Mouse (Mus musculus) embryo, embryonic 10.5 days (tissue): ENCODE measurements around the gene Hic2.
A peak's percentile ranks its signal among the peaks of the same experiment; 100 is the strongest.
"Not testable (repeated sequence)": the region's sequence is repeated elsewhere in the genome, so short reads cannot be mapped to it uniquely, and the experiment has no call there.

Experiments used
- DNase-seq: peaks from one replicate; pipeline ENCODE4 v3.0.0-alpha.2; 2015; ENCODE audit warnings: low spot score

The Hic2 gene

DNA sequence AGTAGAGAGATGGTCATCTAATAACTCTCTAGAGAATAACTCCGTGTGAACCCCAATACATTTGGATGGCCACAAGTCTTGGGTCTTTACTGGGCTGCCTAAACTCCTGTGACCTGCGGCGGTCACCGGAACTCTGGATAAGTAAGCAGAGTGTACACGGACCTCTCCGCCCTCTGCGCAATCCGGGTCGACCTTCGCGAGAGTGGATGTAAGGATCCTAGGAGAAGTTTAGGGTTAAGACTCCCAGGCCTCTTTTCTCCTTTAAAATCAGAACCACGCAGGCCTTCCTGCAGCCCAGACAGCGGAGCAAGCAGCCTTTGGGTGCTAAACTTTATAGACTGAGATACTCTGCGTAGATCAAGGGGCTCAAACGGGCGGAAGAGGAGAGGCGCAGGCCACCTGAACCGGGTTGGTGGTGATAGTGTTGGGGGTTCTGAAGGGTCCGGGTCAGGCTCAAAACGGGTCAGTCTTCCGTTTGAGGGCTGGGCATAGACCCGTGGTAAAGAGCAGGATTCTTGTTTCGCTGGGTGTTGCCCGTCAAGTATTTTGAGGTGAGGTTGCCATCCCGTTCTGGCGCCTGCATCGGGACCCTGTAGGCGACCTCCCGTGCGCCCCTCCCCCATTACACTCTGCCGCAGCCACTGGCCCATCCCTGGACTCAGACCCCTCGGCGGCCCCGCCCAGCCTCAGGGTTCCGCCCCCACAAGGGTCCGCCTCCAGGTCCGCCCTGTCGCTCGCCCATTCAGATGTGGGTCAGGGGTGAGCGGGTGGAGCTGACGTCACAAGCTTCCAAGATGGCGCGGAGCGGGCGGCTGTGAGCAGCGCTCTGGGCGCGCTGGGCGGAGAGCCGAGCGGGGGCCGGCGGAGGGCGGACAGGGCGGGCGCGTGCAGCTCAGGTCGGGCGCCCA is at the start of gene Hic2:
Hic2 (plus strand) TSS at position 779 of the 908 bp plus-strand sequence.
- DNase-seq, result peak; percentile 99

GRCm38 (mm10) chr16:17185475-17185874 is 47.9 kb upstream of the Hic2 start:
- DNase-seq, result no peak

DNA sequence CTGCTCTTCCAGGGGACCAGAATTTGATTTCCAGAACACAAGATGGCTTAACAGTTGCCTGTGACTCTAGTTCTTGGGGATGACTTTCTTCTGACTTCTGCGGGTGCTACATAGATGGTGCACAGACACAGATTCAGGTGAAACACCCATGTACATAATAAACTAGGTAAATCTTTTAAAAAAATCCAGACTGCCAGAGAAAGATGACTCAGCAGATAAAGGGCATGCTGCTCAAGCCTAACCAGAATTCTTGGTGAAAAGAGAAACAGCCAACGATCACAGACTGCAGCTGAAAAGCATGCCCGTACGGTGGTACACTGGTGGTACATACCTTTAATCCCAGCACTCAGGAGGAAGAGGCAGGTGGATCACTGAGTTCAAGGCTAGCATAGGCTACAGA is 39.5 kb upstream of the Hic2 start:
- no peak for DNase-seq

- peak; percentile 28 for DNase-seq
Observed at GRCm38 (mm10) chr16:17200121-17200952, 33.0 kb upstream of the Hic2 start.

DNA sequence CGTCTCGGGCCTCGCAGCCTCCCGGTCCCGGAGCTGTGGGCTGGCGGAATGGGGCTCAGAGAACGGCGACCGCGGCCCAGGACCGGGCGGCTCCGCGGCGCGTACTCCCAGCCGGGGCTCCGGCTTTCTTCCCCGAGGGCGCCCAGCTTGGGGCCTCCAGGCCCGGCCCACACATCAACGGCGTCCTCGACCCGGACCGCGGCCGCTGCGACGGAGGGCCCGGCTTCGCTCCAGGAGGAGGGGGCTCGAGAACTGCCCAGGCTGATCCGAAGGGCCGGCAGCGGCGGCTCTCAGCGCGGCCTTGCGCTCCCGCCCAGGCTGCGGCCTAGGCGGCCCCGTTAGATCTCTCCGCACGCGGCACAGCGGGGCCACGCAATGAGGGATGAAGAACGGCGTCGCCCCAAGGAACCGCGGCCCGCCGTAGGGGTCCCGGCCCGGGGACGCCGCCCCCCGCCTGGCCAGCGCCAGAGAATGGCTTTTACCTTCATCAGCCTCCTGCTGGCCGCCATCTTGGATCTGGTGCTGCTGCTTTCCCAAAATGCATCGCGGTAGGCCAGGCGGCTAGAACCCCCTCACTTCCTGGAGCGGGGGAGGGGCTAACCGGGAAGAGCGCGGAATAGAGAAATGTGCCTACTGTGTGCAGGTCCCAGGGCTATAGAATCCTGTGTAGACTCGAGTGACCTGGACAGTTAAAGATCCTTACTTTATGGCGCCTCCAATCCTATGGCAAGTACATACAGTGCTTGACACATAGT is 32.2 kb upstream of the Hic2 start:
- peak; percentile 89 for DNase-seq

GRCm38 (mm10) chr16:17201977-17202376 is 31.4 kb upstream of the Hic2 start:
- DNase-seq, result peak; percentile 38

DNA sequence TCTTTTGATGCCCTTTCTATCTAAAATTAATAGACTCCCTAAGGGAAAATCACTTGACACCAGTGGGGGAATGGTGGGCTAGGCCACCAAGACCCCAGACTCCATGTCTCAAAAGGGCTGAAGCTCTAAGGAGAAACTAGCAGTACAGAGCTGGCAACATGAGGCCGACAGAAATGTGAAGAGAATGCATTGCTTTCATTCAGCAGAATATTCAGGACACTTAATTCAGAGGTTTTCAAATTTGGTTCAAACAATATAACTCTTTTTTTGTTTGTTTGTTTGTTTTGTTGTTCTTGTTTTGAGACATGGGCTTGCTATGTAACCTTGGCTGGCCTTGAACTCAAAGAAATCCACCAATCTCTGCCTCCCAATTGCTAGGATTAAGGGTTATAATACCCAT is 30.8 kb upstream of the Hic2 start, which contains the start of gene Ube2l3:
Ube2l3 (minus strand) TSS at position 101 of the 400 bp plus-strand sequence.
- no peak for DNase-seq

- peak; percentile 73 for DNase-seq
Observed at GRCm38 (mm10) chr16:17204990-17205389, 28.4 kb upstream of the Hic2 start.

DNA sequence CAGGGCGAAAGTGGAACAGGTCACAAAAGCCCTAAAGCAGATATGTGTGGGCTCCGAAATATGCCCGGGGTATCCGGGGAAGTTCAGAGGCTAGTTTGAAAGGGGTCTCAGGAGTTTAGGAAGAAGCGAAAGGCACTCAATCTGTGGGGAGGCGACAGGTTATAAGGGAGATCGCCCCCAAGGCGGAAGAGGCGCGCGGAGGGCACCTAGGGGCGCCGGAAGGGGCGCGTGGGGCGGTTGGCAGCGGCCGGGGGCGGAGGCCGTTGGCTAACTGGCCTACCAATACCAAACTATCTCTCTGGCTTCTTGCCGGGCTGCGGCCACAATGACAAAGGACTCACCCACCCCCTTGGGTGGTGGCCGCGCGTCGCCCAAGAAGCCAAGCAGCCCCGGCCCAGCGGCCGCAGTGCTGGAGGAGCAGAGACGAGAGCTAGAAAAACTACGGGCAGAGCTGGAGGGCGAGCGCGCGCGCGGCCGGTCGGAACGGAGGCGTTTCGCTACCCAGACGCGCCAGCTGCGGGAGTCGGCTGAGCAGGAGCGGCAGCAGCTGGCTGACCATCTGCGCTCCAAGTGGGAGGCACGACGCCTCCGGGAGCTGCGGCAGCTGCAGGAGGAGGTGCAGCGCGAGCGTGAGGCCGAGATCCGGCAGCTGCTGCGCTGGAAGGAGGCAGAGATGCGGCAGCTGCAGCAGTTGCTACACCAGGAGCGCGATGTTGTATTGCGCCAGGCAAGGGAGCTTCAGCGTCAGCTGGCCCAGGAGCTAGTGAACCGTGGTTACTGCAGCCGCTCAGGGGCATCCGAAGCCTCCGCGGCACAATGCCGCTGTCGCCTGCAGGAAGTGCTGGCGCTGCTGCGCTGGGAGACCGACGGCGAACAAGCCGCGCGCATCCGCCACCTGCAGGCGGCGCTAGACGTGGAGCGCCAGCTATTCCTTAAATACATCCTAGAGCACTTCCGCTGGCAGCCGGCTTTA is 24.7 kb upstream of the Hic2 start, which contains the start of gene Rimbp3:
Rimbp3 (plus strand) TSS at position 215 of the 973 bp plus-strand sequence.
- peak; percentile 92 for DNase-seq

DNA sequence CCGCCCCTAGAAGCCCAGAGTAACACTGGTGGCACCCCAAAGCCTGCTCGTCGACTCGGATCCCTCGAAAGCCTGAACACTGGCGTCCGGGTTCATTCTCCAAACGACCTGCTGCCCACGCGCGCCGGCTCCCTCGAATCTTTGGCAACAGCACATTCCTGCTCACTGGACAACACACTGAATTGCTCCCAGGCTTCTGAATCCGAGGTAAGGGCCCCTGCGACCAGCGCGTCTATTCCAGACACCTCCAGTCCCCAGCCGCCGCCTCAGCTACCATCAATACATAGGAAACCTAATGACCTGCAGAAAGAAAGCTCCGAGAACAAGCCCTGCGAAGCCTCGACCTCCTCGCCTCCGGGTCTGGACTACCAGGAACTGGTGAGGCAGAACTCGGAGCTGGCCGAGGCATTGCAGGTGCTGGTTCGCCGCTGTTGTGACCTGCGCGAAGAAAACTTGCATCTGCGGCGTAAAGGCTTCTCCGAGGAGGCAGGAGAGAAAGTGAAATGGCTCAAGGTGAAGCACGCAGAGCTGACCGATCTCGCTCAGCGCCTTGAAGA is 23.9 kb upstream of the Hic2 start:
- DNase-seq, result no peak

GRCm38 (mm10) chr16:17209981-17210838 is 23.2 kb upstream of the Hic2 start:
- DNase-seq, result peak; percentile 95

DNA sequence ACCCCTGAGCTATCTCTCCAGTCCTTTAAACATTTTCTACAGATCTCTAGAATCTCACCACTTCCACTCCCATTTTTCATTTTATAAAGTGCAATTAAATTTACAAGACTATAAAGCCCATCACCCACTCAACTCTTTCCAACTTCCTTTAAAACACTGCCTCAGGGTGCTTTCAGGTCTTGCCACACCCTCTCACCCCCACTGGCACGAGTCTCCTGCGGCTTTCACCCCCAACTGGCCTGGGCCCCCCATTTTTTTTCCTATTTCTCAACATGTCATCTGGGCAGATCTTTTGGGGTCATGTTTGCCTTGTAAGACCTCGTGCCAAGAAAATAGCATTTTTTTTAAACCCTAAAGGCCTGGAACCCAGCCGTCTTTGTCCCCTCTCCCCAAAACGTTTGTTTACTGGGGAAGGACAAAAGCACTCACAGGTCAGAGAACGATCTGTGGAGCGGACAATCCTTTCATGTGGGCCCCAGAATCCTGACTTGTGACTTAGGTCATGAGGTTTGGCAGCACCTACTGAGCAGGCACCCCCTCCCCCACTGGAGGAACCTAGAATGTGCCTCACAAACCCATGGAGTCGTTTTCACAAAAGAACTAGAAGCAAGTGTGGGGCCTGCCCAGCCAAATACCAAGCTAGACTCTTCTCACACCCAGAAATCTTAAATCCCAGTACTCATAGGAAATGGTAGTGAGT is 16.3 kb upstream of the Hic2 start:
- DNase-seq, result no peak

DNA sequence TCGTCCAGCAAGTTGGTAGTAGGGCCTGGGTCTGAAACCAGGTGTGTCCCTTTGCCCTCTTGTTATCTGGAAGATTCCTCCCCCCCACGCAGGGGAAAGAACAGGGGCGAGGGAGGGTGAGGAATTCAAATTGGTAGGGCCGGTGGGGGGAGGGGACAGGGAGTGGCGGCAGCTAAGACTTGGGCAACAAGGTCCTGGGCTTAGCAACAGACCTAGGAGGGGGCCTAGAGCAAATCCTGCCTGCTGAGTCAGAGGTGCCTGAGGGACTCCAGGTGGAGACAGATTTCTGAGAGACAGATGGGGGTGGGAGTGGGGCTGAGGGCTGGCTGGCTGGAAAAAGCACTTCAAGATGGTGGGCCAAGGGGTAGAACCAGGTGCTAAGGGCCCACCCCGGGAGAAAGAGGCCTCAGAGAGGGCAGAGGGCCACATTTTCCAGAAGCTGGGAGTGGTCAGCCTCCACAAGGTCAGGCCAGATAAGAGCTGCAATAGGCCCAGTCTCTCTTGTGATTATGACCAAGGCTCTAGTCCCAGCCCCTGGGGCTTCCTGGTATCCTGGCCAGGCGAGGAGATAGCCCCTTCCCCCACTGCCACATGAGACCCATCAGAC is 13.1 kb upstream of the Hic2 start:
- no peak for DNase-seq

- peak; percentile 91 for DNase-seq
Observed at GRCm38 (mm10) chr16:17222197-17222596, 11.2 kb upstream of the Hic2 start.

GRCm38 (mm10) chr16:17225584-17225983 is 7.8 kb upstream of the Hic2 start:
- DNase-seq, result no peak

GRCm38 (mm10) chr16:17226496-17226895 is 6.9 kb upstream of the Hic2 start:
- no peak for DNase-seq

DNA sequence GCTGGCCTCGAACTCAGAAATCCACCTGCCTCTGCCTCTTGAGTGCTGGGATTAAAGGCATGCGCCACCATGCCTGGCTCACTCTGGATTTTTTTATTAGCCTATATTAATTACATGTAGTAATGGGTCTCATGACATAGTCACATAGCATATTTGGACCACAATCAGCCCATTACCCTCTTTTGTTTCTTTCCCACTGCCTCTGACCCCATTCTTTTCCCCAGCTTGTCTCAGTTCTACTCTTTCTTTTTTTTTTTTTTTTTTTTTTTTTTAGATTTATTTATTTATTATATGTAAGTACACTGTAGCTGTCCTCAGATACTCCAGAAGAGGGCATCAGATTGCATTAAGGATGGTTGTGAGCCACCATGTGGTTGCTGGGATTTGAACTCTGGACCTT is 1.8 kb upstream of the Hic2 start:
- not testable (repeated sequence) for DNase-seq
